Mouse (Mus musculus): Measurements from ENCODE around the gene Pde6d. TPM values are rescaled to one million over a fixed set of nuclear protein-coding genes. Genes with fewer than 3 reads are reported as not detected.

The Pde6d gene
- polyA plus RNA-seq (2012), result 76.3 and 108 TPM in 2 replicates

DNA sequence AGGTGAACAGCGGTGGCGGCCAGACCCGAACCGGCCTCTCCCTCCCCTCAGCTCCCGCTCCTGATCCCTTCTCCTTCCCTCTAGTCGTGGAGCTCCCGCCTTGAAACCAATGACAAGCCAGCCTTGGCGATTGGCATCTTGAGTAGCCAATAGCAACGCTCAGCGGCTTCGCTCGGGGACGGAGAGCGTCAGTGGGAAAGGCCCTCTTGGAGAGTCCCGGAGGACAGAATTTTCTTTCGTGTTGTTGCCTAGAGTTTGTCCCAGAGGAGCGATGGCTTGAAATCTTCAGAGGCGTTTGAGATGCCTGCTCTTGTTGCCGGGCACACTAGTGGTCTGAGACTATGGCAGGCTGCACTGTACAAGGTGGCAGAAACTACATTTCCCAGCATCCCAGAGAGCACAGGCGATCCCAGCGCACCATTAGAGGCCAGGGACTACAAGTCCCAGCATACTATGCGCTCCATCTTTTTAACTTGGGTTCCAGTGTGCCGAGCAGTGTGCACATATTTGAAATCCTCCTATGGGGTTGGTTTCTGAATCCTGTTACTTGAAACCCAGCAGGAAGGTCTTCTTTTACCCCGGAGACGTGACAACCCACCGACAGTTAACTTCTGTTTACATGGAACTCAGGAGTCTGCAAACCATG, at the start of gene Pde6d, which contains the start of gene Cops7b:
Gene Pde6d (minus strand): TSS at position 179 of the 646 bp plus-strand sequence.
Gene Cops7b (plus strand): TSS at position 454 of the 646 bp plus-strand sequence.
- no peak for TF ChIP-seq GATA1 (IDR thresholded peaks at IDR 0.05; ENCODE audit: low read length)

DNA sequence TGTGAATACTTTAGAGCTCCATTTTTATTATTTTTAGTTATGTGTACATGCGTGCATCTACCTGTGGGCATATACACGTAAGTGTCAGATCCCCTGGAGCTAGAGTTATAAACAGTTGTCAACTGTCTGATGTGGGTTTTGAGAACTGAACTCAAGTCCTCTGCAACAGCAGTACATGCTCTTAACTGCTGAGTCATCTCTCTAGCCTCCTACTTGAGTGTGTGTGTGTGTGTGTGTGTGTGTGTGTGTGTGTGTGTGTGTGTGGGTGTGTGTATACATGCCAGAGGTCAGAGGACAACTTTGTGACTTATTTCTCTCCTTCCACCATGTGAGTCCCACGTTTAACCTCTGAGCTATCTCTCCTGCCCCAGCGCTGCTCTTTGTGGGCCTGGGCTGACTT, 48.1 kb upstream of the Pde6d start:
- no peak for TF ChIP-seq GATA1 (IDR thresholded peaks at IDR 0.05; ENCODE audit: low read length)

DNA sequence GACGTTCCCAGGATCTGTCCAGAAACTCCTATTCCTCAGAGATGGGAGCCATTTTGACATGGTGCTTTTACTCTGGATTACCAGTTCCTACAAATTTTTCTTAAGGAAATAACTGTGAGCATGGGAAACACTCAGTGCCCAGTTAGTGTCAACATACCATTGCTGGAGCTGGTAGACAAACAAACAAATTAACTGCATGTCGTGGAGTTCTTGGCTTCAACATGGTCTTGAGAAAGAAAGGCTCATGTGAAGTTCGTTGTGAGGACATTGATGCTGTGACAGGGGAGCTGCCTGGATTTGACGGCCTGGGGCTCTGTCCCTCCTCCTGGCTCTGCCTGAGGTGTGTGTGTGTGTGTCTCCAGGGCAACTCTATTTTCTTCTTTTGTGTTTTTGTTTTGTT, 47.5 kb upstream of the Pde6d start:
- no peak for TF ChIP-seq GATA1 (IDR thresholded peaks at IDR 0.05; ENCODE audit: low read length)

DNA sequence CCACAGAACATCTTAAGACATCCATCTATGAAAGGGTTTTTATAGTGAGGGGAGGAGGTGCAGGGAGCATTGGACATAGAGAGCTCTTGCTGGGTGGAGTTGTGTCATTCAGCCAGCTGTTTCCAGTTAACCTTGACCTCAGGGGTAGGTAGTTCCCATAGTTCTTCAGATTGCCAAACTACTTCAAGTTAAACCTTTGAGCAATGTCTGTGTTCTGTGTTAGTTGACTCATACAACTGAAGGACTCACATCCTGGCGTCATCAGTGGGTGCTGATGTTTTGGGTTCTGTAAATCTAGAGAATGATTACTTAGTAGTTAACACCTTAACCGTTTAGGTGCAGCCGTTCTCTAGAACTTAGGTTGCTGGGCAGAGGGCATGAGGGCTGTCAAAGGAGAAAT, 45.8 kb upstream of the Pde6d start:
- TF ChIP-seq GATA1 (IDR thresholded peaks at IDR 0.05; ENCODE audit: low read length), result no peak

DNA sequence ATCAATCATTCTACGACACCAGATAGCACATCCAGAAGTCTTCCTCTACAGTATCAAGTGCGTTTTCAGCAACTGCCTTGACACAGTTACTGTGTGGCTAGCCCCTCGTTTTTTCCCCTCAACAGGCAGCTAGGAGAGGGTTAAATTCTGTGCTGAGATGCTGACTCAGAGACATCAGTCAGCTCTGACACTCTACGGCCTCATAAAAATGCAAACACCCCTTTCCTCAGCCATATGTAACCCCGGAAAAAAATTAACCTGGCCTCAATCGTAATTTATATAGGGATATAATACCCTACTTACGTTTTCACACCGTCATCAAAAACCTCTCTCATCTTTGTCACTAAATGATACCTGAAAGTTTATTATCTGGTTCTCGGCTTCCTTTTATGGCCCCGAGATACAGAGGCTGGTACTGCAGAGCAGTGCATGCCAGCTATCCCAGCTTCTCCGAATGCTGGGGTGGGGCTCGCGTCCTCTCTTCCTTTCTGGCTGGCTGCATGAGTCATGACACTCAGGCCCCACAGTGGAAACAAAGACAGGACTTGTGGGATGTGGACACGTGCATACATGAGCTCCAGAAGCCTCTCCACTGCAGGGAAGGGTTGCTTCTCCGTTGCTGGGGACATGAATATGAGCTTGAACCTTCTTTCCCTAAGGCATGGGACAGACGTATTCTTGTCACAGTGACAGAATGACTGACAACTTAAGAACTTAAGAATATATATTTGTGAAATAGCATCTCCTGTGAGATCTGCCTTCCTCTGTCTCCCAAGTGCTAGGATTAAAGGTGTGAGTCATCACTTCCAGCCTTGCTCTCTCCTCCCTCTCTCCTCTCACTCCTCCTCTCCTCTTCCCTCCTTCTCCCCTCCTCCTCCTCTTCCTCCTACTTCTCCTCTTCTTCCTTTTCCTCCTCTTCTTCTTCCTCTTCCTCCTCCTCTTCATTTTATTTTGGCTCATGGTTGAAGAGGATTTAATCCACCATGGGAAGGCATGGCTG, 40.9 kb upstream of the Pde6d start:
- no peak for TF ChIP-seq GATA1 (IDR thresholded peaks at IDR 0.05; ENCODE audit: low read length)

DNA sequence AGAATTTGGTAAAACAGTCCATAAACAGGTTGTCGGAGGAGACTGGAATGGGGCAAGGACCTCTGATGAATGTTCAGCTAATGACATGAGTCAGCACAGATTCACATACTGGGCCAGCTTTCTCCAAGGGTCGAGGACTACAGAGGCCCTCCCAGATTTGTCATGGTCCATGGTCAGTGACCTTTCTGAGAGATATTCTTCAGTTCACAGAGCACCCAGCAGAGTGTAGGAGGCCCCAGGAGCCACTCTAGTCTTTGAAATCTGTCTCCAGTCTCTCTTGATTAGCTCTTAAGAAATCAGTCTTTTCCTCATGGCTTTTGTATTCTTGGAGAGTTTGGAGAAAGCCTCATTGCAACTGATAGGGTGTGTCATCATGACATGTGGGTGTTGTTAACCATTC, 39.9 kb upstream of the Pde6d start:
- TF ChIP-seq GATA1 (IDR thresholded peaks at IDR 0.05; ENCODE audit: low read length), result no peak

DNA sequence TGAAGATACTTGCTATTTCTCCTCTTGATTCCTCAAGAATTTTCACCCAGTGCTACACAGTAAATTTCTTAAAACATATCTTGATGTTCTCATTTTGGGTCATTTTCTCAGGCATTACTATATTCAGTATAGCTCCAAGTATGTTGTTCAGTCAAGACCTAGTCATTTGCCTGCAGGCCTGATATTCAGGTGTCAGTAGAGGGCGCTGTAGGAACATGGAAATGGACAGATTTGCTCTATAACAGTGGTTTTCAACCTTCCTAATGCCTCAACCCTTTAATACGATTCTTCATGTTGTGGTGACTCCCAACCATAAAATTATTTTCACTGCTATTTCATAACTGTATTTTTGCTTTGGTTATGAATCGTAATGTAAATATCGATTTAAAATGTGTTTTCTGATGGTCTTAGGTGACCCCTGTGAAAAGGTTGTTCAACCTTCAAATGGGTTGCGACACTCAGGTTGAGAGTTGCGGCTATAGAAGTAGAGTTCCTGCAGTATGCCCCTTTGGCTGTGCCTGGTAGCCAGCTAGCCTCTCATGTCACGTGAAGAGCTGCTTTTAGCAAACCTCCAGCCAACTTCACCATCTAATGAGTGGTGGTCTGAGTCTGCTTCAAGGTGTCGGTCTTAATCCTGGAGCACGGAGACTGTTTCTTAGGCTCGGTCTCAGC, 36.2 kb upstream of the Pde6d start:
- TF ChIP-seq GATA1 (IDR thresholded peaks at IDR 0.05; ENCODE audit: low read length), result no peak

DNA sequence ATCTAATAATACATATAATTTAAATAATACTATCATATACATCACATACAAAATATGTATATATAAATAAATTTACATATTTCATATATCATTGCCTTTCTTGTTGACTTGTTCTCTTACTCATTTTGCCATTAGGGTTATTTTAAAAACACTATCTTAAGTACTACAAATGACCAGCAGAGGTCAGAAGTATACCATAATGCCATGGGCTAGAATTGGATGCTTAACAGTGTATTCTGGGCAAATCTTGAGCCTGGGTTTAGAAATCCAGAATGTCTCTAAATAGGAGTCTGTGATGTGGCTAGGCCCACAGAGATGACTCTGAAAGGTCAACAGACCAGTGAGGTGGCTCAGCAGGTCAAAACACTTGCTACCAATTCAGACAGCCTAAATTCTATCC, 31.8 kb upstream of the Pde6d start:
- no peak for TF ChIP-seq GATA1 (IDR thresholded peaks at IDR 0.05; ENCODE audit: low read length)

DNA sequence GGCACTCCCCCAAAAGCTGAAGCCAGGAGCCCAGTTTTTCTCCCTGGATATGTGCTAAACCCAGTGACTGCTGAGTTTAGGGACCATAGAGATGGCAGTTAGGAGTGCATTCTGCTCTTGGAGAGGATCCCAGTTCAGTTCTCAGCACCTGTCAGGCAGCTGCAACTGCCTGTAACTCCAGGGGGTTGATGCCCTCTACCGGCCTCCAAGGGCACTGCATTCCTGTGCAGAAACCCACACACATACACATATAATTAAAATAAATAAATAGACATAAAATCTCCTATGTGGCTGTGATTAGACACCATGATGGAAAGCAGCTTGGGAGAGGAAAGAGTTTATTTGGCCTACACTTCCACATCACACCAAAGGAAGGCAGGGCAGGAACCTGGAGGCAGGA, 29.7 kb upstream of the Pde6d start:
- no peak for TF ChIP-seq GATA1 (IDR thresholded peaks at IDR 0.05; ENCODE audit: low read length)

DNA sequence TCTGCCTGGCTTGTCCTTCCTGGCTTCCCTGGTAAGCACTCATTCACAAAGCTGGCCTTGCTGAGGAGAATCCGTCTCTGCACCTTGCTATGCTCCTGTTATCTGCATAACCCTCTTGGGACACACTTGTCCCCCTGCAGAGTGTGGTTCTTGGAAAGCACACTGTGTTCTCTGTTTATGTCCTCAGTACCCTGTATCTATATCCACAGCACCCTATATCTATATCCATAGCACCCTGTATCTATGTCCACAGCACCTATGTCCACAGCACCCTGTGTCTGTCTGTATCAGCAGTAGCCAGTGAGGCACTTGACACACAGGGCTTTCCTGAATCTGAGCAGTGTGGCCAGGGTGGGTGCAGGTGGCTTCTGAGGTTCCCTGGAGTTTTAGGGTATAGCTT, 28.5 kb upstream of the Pde6d start:
- TF ChIP-seq GATA1 (IDR thresholded peaks at IDR 0.05; ENCODE audit: low read length), result no peak

DNA sequence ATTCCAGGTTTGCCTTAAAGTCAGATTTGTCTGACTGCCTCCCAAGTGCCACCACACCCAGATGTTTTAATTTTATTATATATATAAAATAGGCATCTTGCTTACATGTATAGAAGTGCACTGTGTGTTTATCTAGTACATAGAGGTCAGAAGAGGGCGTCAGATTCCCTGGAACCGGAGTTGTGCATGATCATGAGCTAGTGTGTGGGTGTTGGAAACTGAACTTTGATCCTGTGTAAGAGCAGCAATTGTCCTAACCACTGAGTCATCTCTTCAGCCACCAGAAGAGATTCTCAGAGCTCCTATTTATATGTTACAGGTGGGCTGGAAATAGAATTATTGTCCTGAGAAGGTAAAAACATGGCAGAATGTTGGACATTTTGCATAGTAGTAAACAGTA, 17.7 kb upstream of the Pde6d start:
- no peak for TF ChIP-seq GATA1 (IDR thresholded peaks at IDR 0.05; ENCODE audit: low read length)

DNA sequence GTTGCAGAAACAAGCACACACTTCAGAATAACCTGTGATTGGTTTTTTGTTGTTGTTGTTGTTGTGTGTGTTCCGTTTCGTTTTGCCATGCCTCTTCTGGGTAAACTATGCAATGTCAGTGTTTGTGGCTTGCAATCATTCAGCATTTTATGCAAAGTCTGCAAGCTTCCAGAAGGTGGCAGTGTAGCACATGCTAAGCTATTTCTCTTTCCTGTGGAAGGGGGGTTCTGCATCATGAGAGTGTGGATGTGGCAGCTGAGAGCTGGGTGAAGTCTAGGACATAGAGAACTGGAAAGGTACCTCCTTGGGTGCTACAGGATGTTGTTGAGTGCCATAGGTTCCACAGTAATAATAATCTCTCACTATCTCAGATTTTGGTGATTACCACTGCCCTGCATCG, 16.1 kb upstream of the Pde6d start:
- no peak for TF ChIP-seq GATA1 (IDR thresholded peaks at IDR 0.05; ENCODE audit: low read length)

DNA sequence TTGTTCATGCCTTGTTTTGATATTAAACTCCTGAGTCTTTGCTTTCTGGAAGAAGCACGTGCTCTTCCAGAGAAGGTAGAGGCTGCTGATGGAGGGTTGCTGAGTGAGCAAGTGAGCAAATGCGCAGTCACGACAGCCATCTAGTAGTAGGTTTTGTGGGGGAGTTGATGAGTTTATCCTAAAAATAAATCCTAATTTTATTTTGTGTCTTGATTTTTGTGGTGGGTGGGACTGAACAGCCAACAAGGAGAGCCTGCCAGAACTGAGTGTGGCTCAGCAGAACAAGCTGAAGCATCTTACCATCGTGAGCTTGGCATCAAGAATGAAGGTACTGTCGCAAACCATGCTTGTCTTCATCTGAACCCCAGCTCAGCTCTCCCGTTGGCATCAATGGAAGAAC, 14.1 kb upstream of the Pde6d start:
- no peak for TF ChIP-seq GATA1 (IDR thresholded peaks at IDR 0.05; ENCODE audit: low read length)

DNA sequence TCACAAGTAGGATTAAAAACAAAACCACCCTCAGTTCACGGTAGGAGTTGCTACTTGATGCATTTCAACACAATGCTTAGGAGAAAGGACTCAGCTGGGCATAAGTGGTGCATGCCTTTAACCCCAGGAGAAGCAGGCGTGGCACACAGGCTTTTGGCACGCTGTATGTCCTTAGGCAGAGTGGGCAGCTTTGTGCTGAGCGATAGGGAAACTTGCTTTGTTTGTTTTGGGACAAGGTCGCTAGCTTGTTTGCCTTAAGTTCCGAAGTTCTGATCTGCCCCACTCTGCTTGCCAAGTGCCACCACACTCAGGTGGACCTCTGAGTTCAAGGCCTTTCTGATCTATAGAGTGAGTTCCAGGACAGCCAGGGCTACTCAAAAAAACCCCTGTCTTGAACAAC, 12.9 kb upstream of the Pde6d start:
- TF ChIP-seq GATA1 (IDR thresholded peaks at IDR 0.05; ENCODE audit: low read length), result no peak

DNA sequence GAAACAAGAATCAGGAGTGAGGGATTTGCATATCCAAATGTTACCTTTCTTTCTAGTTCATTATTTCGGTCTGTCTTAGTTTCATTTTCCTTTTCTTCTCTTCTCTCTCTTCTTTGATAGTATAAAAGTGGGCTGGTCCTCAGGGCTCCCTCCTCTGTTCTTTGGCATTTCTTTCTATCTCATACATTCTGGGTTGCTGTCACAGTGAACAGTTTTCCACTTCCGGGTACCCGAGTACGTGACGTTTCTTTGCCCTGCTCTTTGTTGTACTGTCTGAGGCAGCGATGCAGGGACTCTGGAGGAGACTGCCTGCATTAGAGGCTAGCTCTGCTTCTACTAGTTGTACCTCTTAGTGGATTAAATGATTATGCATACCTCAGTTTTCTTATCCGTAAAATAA, 12.1 kb upstream of the Pde6d start:
- TF ChIP-seq GATA1 (IDR thresholded peaks at IDR 0.05; ENCODE audit: low read length), result no peak

DNA sequence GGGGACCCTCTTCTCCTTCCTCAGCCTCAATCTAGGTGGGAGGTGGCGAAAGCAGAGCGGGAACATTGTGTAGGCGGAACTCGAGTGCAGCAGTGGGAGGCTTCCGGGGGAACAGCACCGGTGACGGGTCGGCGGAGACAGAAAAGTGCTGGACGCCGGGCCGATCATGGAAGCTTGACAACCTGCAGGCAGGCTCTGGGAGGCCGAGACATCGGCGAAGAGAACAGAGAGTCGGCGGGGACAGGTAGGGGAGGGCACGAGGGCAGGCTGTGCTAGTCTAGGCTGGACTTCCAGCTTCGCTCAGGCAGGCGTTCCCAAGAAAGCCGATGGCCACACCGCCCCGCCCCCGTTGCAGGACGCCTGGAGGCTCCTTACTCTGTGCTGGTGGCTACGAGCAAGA, 4.6 kb upstream of the Pde6d start:
- no peak for TF ChIP-seq GATA1 (IDR thresholded peaks at IDR 0.05; ENCODE audit: low read length)

Data from G1E-ER4 (cell line).